Mouse (Mus musculus) kidney, adult 2 months (tissue): ENCODE measurements around the gene Gfap.

Experiments used
- CTCF ChIP-seq: fragments of 200-500 bp; conservative IDR thresholded peaks from 2 replicates; pipeline ENCODE4 v1.5.1; 2011; ENCODE audit warnings: low read depth, mild to moderate bottlenecking, control low read depth, low read length, moderate library complexity, mixed read lengths; ENCODE audit not compliant: insufficient read depth, insufficient read length
- POLR2A ChIP-seq: fragments of 200-500 bp; IDR thresholded peaks from one replicate; pipeline ENCODE4 v1.6.1; 2011; ENCODE audit warnings: low read depth, low read length, control low read depth

GRCm38 (mm10) chr11:102903654-102904053, 2.9 kb upstream of the Gfap start:
- TF ChIP-seq POLR2A (no peak), CTCF (no peak)
